Mouse (Mus musculus) adrenal gland, postnatal 25 days (tissue): Measurements from ENCODE around the gene Atp10b. TPM values are rescaled to one million over a fixed set of nuclear protein-coding genes. Genes with fewer than 3 reads are reported as not detected.

ENCODE experiments used
- DNase-seq: peaks from one replicate; pipeline ENCODE4 v3.0.0; 2021; ENCODE audit warnings: mixed read lengths
- total RNA-seq: library from RNA; stranded (reverse); gene quantifications from 2 replicates; pipeline ENCODE4 v1.2.3, GENCODE M21; 2021

The Atp10b gene
- total RNA-seq, 1 experiment from 2014 or later = 0.18 TPM

DNA sequence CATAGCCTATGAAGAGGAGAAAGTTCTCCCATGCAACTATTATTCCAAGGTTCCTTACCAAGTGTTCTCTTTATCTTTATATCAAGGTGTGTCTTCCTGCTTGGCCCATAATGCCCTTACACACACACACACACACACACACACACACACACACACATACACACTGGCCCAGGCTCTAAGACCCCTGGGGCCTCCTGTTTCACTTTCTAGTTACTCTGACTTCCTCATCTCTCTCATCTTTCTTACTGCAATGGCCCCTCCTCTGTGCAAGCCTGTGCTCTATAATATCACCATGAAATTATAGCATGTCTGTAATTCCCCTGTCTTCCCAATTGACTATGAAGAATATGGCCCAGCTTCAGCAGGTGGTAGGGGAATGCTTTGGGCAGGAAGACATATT is 49.7 kb downstream of the Atp10b start:
- no peak for DNase-seq

DNA sequence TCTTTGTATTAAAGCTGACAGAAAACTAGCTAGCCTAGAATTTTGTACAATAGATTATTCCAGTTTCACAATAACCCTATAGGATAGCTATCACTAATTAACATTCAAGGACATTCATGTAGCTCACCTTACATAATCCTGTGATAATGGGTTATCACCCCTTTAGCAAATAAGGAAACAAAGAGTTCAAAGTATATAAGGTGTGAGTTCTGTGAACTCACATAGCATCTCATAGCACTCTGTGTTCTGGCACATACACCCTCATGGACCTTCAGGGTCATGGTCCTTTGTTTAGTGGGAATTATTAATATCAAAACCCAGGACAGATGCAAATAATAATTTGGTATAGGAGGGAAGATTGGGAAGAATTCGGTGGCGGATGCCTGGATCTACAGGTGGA is 50.4 kb downstream of the Atp10b start:
- no peak for DNase-seq

DNA sequence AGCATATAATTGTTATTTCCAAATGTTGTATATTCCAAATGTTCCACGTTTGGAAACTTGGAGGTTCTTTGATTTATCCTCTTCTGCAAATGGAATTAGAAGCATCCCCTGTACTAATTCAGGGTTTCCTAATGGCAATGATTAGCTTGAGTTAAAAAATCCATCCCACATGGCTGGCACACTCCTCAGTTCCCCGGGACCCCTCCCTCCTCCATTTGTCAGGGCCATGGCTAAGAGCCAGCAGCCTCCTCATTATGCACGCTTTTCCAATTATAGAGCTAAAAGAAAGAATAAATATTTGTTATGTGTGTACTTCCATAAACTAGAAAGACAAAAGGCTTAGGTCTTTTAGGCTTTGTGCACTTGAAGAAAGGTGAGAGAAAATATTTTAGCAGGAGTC is 53.9 kb downstream of the Atp10b start:
- peak; percentile 41 for DNase-seq

DNA sequence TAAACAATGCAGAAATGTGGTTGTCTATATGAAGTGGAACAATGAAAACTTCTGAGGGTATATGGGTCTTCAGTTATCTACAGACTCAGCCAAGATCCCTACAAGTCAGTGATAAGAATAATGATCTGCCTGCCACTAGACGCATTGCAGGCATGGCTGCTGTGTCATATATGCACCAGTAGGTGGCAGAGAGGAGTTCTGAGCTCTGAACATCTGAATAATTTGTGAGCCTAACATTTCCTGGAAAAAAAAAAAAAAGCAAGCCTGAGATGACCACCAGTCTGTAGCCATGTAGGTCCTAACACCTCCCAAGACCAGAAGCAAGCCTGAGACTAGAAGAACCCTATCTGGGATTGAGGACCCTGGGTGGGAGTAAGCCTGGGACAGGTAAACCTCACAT is 63.5 kb downstream of the Atp10b start:
- DNase-seq = no peak

DNA sequence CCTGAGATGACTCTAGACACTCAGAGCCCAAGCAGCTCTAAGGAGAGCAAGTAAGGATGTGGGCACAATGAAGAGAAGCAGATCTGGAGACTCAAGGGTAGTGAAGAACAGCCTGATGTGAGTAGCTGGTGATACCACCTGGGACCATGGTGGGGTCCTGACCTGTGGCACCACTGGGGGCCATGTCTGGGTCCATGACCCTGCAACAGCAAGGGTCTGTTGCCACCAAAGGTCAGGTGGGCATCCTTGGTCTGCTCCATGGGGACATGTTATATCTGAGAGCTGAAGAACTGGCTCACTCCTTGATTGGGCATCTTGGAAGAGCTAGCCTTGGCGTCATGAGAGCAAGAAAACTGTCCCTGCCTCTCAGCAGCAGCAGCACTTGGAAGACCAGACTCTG is 64.1 kb downstream of the Atp10b start:
- DNase-seq = no peak

DNA sequence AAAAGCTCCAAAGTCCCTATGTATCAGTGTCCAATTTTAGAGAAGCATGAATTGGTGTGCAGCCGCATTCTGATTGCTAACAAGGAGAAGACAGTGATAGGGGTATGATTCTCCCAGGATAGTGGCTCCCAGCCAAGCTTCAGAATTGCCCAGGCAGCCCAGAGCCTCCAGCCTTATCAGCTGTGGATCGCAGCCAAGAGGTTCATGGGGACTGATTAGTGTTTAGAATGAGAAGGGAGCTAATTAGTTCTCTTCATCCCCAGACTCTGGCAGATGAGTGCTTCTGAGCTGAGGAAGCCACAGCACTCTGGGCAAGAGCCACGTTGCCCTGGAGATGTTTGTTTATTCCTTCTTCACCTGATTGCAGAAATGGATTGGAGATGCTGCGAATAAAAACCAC is 67.3 kb downstream of the Atp10b start:
- peak; percentile 57 for DNase-seq

DNA sequence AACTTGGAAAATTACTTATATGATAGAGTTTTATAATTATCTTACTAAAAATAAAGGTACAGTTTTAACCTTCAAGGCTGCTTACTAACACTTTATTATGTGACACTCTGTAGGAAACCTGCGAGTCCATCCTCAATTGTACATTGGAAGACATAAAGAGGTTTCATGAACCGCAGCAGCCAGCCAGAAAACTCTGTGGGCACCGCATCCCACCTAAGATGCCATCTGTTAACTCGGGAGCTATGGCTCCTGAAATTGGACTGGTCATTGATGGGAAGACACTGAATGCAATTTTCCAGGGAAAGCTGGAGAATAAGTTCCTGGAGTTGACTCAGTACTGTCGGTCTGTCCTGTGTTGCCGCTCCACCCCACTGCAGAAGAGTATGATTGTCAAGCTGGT is 80.6 kb downstream of the Atp10b start:
- no peak for DNase-seq

DNA sequence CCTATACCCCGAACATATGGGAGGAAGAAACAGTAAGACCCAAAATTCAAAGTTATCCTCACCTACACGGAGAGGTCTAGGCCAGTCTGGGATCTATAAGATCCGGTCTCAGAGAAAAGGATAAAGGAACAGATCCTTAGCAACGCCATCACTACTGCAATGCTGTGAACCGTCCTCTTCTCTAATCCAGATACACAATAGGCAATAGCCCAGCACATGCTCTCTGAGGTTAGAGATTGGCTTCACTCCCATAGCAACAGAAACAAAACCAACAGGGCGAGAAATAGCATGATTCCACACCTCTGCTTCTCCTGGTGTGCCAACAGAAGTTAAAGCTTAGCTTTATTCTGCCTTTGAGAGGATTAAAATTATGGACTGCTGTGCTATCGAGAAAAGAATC is 82.4 kb downstream of the Atp10b start:
- no peak for DNase-seq

DNA sequence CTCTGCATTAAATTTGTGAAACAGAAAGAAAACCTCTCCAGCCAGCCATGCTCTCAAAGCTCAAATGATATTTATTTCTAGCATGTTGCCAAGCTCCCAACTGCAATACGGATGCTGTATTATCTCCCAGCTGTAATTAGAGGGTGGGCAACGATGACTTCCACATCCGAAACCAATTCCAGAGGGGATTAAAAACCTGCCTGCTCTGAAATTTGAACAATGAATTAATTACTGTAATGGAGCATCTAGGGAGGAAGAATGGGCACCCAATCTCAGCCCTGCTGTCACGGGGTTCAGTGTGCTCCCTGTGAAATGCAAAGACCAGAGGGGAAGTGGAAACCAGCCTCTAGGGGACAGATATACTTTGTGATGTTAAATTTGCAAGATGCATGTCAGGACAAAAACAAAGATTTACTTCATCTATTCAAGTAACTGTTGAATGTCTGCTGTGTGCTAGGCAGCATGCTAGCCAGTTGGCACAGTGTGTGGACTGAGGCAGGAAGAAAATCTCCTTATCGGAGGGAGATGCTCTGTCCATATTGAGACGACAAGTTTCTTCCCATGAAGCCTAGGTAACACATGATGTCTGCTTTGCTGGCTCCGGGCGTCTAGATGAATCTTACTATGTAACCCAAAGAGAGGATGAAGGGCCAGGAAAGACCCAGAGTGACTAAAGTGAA is 86.8 kb downstream of the Atp10b start:
- no peak for DNase-seq

DNA sequence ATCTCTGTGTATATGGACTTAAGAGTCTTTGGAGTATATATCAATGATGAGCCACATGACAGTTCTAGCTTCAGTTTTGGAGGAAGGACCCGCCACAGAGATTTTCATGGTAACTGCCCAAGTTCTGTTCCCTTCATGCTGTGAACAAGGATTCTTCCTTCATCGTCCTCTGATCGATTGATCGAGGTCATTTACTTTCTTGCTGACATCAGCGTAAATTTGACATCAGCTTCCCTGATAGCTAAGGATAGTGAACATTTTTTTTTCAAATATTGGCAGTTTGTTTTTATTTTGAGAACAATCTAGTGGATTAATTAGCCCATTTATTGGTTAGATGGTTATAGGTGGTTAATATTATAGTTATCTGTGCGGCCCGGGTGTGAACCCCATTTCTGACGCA is 90.1 kb downstream of the Atp10b start:
- DNase-seq = no peak

DNA sequence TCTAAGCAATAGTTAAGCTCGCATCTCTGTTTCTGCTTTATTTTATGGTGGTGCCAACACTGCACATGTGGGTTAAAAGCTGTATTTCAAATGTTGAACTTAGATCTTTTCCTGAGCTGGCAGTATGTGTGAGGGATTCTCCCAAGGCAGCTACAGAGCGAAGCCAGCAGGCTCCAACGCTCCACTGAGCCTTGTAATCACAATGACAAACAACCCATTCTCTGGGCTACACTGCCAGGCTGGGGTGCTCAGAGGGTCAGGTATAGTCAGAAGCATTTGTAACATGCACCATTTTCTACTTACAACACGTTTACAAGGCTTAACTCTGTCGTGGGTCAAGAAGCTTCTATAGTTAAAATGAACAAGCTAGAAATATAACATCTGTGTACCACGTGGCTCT is 103.4 kb downstream of the Atp10b start:
- DNase-seq = no peak

DNA sequence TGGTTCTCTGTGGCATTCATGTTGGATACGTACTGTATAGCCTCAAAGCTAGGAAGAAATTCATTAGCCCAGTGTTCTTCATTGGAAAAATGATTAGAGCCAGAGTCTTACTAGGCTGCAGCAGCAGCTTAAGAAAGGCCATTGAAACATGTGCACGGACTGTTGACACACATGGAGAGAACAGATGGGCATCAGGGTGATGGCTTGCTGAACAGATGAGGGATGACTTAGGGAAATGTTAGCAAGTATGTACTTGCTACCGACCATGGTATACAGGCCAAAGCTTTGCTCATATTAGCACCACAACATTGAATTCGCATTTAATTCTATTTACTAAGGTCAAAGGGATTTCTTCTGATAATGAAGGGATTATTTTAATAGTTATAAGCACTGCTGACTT is 105.6 kb downstream of the Atp10b start:
- DNase-seq = no peak

DNA sequence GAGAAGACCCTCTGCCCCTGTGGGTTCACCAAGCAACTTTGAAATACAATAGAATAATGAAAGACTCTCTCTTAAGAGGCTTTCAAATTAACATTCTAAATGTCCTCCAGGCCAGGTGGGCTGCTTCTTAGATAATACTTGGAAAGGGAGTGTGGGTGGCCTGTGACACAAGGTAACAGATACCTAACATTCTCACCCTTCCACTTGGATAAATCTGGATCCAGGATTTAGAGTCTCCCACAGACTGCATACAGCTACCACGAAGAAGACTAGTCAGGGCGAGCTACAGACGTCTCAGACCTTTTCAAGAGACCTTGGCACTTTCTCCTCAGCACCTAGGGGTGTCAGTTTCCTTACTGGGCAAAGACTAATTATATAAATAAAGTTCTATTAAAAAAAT is 107.6 kb downstream of the Atp10b start:
- DNase-seq = no peak

DNA sequence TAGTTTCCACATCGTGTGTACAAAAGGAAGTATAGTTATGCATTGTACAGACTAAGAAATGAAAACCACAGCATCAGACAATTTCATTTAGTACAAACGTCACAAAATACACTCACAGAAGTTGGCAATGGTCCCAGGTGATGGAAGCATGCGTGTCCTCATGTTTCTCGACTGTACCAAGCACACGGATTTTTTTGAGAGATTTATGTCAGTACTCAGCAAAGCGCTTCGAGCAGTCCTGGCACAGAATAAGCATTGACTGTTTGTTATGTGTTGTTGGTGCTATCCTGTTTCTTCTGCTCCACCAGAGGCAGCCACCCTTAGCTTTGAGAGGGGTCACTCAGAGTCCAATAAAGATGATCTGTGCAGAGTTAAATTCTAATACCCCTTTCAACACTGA is 108.1 kb downstream of the Atp10b start:
- peak; percentile 37 for DNase-seq

DNA sequence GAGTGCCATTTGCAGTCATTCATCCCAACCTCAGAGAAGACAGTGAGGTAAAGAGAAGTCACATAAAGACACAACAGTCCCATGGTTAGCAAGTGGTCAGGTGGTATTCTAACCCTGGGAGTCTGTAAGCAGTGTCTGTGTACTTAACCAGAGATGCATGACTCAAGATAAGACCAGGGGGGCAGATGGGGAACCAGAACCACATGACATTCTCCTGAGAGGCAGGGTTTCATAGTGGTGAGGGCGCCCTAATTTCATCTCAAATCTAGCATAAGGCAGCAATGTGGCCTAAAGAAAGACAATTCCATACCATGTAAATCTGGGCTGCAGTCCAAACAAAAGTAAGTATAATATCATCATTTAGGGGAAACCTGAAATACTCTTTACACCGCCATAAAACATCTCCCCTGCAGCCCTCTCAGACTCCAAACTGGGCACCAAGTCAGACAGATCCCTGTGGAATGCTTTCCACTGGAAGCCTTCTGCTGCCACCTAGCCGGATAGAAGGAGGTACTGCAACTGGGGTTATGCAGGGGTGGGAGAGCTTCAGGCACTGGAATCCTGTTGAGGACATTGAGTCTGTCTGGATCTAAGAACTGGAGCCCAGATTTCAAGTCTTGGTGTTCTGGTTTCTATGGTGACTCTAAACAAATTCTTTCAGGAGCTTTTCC is 114.0 kb downstream of the Atp10b start:
- DNase-seq = peak; percentile 51

DNA sequence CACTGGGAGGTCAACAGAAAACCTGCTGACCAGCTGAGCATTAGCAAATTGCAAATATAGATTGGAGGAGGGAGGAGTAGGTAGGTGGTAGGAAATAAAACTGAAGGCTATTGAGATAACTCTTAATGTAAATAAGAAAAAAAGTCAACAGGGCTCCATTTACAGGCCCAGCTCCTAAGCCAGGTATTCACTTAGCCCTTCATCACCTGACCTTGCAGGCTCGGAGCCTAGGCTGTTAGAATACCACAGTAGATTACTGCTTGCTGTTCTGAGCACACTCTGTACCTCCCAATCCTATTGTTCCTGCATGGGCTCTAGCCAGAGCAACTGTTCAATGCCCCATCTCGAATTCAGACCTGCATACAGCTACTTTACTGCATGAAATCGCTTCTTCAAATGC is 117.8 kb downstream of the Atp10b start:
- no peak for DNase-seq

DNA sequence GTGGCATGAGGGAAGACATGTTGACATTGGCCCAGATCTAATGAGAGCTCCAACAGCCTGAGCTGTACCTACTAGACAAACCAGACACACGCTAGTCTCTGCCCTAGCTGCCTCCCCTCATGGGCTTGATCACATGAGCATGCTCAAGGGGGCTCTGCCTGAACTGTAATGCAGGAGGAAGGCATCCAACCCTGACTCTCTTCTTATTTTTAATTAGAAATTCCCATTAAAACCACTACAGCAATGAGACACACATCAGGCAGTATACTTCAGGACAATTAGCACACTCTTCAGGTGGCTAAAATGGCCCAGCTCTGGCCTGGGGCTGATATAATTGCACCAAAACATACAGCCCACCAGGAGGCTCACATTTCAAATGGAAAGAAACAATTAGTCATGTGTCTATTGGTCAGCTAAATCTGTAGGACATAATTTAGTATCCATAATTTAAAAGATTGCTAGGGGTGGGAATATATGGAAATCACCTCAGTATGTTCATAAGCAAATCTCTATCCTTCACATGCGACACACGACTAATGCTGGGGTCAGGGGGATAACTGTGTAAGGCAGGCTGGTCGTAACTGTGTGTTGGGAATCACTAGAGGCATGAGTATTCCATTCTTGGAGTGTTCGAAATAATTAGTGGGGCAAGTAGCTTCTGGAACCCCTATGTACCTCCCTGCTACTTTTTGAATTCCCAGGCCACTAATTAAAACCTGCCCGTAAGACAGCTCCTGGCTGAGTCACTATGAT is 120.0 kb downstream of the Atp10b start:
- DNase-seq = no peak

DNA sequence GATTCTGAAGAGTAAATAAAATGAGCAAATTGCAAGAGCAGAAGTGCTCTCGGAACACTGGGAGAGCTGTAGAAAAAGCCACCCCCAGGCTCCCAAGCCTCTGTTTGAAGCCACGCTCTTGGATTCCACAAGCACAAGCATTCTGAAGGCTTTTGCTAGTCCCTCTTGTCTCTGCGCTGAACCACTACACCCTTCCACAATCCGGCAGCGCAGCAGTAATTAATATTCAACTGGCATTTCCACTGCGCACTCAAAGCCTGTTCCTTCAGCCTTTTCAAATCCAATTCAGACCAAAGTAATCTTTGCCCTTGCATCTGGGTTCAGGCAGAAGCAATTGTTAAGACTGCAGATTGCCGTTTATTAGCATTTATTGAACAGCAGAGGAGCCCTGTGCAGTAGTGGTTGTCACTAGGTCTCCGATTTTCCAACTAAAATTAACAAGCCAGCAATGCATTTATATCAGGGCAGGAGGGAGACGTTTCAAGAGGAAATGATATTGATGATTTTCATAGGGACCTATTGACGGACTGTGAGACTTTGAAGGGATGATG is 120.7 kb downstream of the Atp10b start:
- no peak for DNase-seq

DNA sequence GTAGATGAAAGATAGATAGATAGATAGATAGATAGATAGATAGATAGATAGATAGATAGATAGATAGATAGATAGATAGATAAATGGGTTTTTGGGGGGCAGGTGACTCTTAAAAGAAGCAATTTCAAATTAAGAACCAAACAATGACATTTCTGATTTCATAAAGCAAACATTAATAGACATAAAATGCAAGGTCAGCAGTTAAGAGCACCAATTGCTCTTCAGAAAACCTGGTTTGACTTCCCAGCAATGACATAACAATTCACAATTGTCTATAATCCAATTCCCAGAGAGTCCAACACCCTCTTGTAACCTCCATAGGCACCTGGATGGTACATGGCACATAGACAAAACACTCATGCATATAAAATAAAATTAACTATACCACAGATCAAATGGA is 124.2 kb downstream of the Atp10b start:
- DNase-seq = no peak

DNA sequence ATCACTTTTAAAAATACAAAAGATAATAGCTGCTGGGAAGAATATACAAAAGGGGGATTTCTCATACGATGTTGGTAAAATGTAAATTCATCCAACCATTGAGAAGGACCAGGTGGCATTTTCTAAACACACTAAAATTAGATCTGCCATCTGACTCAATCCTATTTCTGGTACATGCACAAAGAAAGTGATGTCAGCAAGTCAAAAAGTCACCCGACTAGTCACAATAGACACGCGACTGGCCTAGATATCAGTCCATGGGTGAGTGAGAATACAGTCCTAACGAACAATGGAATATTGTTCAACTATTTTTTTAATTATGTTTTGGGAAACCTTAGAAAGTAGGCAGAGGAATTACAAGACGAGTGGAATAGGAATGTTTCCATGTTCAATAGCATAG is 147.9 kb downstream of the Atp10b start:
- DNase-seq = no peak

DNA sequence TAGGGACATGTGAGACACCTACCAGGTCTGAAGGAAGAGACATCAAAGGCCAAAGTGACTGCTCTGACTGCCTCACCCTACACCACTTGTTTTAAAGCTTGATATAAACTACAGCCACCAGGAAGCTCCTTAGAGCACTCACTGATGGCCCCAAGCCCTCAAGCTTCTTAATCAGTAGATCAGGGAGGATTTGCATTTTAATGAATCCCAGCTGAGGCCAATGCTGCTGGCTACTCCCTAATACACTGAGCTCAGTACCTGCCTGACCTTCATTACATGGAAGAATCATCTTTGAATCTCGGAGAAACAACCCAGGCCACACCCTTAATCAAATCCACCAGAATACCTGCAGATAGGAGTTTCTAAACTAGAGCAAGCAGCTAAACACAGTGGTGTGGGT is 161.3 kb downstream of the Atp10b start:
- DNase-seq = no peak
